ENCODE assay signal across 7 mouse cellular contexts in the genomic region with DNA sequence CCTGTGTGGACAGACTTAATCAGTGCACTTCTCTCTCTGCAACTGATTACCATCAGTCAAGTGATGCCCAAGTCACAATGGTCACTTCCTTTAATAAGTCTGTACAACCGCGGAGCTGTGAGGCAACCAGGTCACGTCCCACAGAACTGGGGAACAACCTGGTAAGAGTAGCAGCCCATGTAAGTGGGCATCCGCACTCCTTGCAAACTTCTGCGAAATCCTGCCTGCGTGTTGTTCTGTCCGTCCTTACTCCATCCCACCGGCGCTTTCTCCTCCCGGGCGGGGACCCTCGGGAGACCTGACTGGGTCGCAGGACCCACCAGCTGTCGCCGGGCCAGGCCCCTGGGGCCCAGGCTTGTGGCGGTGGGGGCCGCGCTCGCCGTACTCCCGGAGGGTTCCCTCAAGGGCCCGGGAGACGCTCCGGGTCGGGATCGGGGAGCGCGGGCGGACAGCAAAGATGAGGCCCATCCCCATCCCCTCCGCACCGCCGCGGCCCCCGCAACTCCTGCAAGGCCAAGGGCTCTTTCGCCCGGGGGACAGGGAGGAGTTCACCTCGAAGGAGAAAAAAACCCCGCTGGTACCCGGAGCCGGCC. TPM values are rescaled to one million over a fixed set of nuclear protein-coding genes. Genes with fewer than 3 reads are reported as not detected.
DNase-seq lines count a peak whose midpoint lies in the region; ATAC-seq and TF ChIP-seq lines count a peak whose summit lies in the region.

No protein-coding gene starts in this region.

- peak; percentile 33 for ATAC-seq in heart, embryonic 14.5 days (ENCODE audit: insufficient number of reproducible peaks, insufficient read depth, low FRiP score, low read depth)
- peak; percentile 56 for ATAC-seq in limb, embryonic 14.5 days (ENCODE audit: low FRiP score, low read depth)
- peak; percentile 75 for ATAC-seq in midbrain, embryonic 14.5 days (ENCODE audit: low FRiP score, low TSS enrichment)

- peak overlapping the region; percentile 88 for H3K4me2 ChIP-seq in heart, embryonic 14.5 days (ENCODE audit: low read length)
- peak overlapping the region; percentile 65 for H3K4me2 ChIP-seq in limb, embryonic 14.5 days (replicated peaks; ENCODE audit: low read depth, low read length, severe bottlenecking)
- H3K4me2 ChIP-seq in midbrain, embryonic 14.5 days (ENCODE audit: low read length), result peak overlapping the region; percentile 81

- H3K27me3 ChIP-seq in heart, embryonic 14.5 days (ENCODE audit: control insufficient read depth, insufficient read depth, low read length), result no peaks in the 10 kb centered on the region
- H3K27me3 ChIP-seq in limb, embryonic 14.5 days (ENCODE audit: control insufficient read depth, insufficient read depth, low read length), result no peaks in the 10 kb centered on the region
- no peaks in the 10 kb centered on the region for H3K27me3 ChIP-seq in midbrain, embryonic 14.5 days (ENCODE audit: control insufficient read depth, insufficient read depth, low read length)

- no peak for TF ChIP-seq POLR2A in limb, embryonic 14.5 days (IDR thresholded peaks at IDR 0.05; ENCODE audit: borderline replicate concordance, extremely low read depth, insufficient read depth, insufficient read length)

- H3K36me3 ChIP-seq in heart, embryonic 14.5 days (ENCODE audit: control insufficient read depth, insufficient read depth, low read length), result no peaks in the 10 kb centered on the region
- no peaks in the 10 kb centered on the region for H3K36me3 ChIP-seq in limb, embryonic 14.5 days (ENCODE audit: control insufficient read depth, insufficient read depth, low read length)
- no peaks in the 10 kb centered on the region for H3K36me3 ChIP-seq in midbrain, embryonic 14.5 days (ENCODE audit: control insufficient read depth, insufficient read depth, low read length)

- peak; percentile 16 to 44 for DNase-seq in spleen, postnatal 36 days (ENCODE audit: low spot score in 2 of 2)
- no peak for DNase-seq in spleen, postnatal 4 days (ENCODE audit: low spot score in 2 of 2)
- DNase-seq in limb, embryonic 14.5 days (ENCODE audit: low spot score), result peak; percentile 5
- DNase-seq in midbrain, embryonic 14.5 days, result no peak
- no peak for DNase-seq in right cerebral cortex, postnatal 4 days

- H3K4me3 ChIP-seq in brown adipose tissue, adult 24 weeks (ENCODE audit: insufficient read depth, low read depth, low read length), result peak overlapping the region; percentile 71
- H3K4me3 ChIP-seq in heart, embryonic 14.5 days (ENCODE audit: control insufficient read depth in 1 of 2, insufficient read depth in 1 of 2, low read depth in 1 of 2, low read length in 2 of 2), result peak overlapping the region; percentile 92 to 93
- peak overlapping the region; percentile 83 for H3K4me3 ChIP-seq in limb, embryonic 14.5 days (replicated peaks; ENCODE audit: low read length)
- H3K4me3 ChIP-seq in midbrain, embryonic 14.5 days (replicated peaks; ENCODE audit: low read depth, low read length), result peak overlapping the region; percentile 89

- no peaks in the 10 kb centered on the region for H3K4me1 ChIP-seq in brown adipose tissue, adult 24 weeks (ENCODE audit: control insufficient read depth, insufficient read depth, insufficient read length, low read length)
- H3K4me1 ChIP-seq in heart, embryonic 14.5 days (ENCODE audit: control insufficient read depth in 2 of 2, insufficient read depth in 2 of 2, low read length in 2 of 2), result peaks cover 0 to 13% of the 10 kb centered on the region in 2 experiments
- 0 out of 2 replicates have a peak, but pooled peaks cover 3% of the 10 kb centered on the region for H3K4me1 ChIP-seq in limb, embryonic 14.5 days (ENCODE audit: control insufficient read depth, insufficient read depth, low read length)
- peaks cover 10% of the 10 kb centered on the region; the same call in 1 of the 2 replicates for H3K4me1 ChIP-seq in midbrain, embryonic 14.5 days (ENCODE audit: control insufficient read depth, insufficient read depth, low read length)

- 1% methylated on average over 38 of the region's 40 CpGs for WGBS in heart, embryonic 14.5 days
- WGBS in limb, embryonic 14.5 days, result 0% methylated on average over 27 of the region's 40 CpGs
- under 1% methylated on average over 40 of the region's 40 CpGs for WGBS in midbrain, embryonic 14.5 days

- H3K9ac ChIP-seq in heart, embryonic 14.5 days (ENCODE audit: low read length), result peak overlapping the region; percentile 93
- peak overlapping the region; percentile 82 for H3K9ac ChIP-seq in limb, embryonic 14.5 days (ENCODE audit: low read depth, low read length, severe bottlenecking)
- peak overlapping the region; percentile 80 for H3K9ac ChIP-seq in midbrain, embryonic 14.5 days (replicated peaks; ENCODE audit: low read length)

- peak overlapping the region; percentile 35 for H3K27ac ChIP-seq in brown adipose tissue, adult 24 weeks (replicated peaks; ENCODE audit: low read depth, low read length)
- peak overlapping the region in 1 of 2 experiments; percentile 86; a peak in 2 of 4 replicates for H3K27ac ChIP-seq in heart, embryonic 14.5 days (replicated peaks in 1 of 2; ENCODE audit: control insufficient read depth in 1 of 2, insufficient read depth in 1 of 2, low read depth in 2 of 2, low read length in 2 of 2)
- peak overlapping the region; percentile 35; the same call in 1 of the 2 replicates for H3K27ac ChIP-seq in limb, embryonic 14.5 days (replicated peaks; ENCODE audit: low read depth, low read length)
- H3K27ac ChIP-seq in midbrain, embryonic 14.5 days (replicated peaks; ENCODE audit: low read depth, low read length), result peak overlapping the region; percentile 89

- no peaks in the 10 kb centered on the region for H3K9me3 ChIP-seq in heart, embryonic 14.5 days (ENCODE audit: control insufficient read depth, low read length)
- no peaks in the 10 kb centered on the region for H3K9me3 ChIP-seq in limb, embryonic 14.5 days (ENCODE audit: control insufficient read depth, low read length)
- no peaks in the 10 kb centered on the region for H3K9me3 ChIP-seq in midbrain, embryonic 14.5 days (ENCODE audit: control insufficient read depth, low read length)

RNA-seq across cellular contexts. Expression of gene C9orf72, which starts 0.7 kb away (rescaled TPM):
- polyA plus RNA-seq in brown adipose tissue, adult 24 weeks (2012; ENCODE audit: insufficient read depth, insufficient read length, missing spikeins), result 13.5 and 19.6 TPM in 2 replicates
- 25.7 and 27.3 TPM in 2 replicates for polyA plus RNA-seq in heart, embryonic 14.5 days (2014; fragmentation: Nextera tagmentation; extraction: Ambion mirVana)
- polyA plus RNA-seq in limb, embryonic 14.5 days (2012; rRNA removed), result 12.7 and 13.3 TPM in 2 replicates
- polyA plus RNA-seq in limb, embryonic 14.5 days (2014; fragmentation: Nextera tagmentation; extraction: Ambion mirVana), result 11.4 and 14.0 TPM in 2 replicates
- polyA plus RNA-seq in midbrain, embryonic 14.5 days (2014; fragmentation: Nextera tagmentation; extraction: Ambion mirVana), result 48.2 and 52.8 TPM in 2 replicates

Comparison
In these comparisons a context has a peak if more than half of its experiments do, and no peak if none do; other contexts are left out.
1. DNase-seq: peak in spleen, postnatal 36 days (2 of 2) and limb, embryonic 14.5 days (single experiment); none in spleen, postnatal 4 days (0 of 2), midbrain, embryonic 14.5 days (single experiment) and right cerebral cortex, postnatal 4 days (single experiment).
2. Peak in every context shown above with its lines, with median percentiles within 50 percentile points of each other: H3K4me3 ChIP-seq, ATAC-seq, H3K4me2 ChIP-seq and H3K9ac ChIP-seq.